Mouse (Mus musculus): ENCODE measurements around the gene Gm525. TPM values are rescaled to one million over a fixed set of nuclear protein-coding genes. Genes with fewer than 3 reads are reported as not detected.
"Not testable (repeated sequence)": the region's sequence is repeated elsewhere in the genome, so short reads cannot be mapped to it uniquely, and the experiment has no call there.

Gm525 gene
- polyA plus RNA-seq, 1 experiment from 2014 or later: not detected

DNA sequence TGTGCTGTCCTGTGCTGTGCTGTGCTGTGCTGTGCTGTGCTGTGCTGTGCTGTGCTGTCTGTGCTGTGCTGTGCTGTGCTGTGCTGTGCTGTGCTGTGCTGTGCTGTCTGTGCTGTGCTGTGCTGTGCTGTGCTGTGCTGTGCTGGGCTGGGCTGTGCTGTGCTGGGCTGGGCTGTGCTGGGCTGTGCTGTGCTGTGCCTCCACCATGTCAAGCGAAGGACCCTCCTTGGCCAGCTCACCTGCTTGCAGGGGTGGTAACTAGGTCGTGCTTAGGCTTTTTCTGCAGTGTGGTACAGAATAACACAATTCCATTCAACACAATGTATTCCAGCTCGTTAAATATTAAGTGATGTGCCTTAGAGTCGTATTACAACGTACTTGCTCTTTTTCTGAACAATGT lies 8.3 kb downstream of the Gm525 start:
- not testable (repeated sequence) for H3K27me3 ChIP-seq (replicated peaks; ENCODE audit: control insufficient read depth, insufficient read depth, low read length); H3K27ac ChIP-seq (ENCODE audit: low read depth, low read length); ATAC-seq; H3K36me3 ChIP-seq (ENCODE audit: control insufficient read depth, insufficient read depth, low read length); H3K4me3 ChIP-seq (ENCODE audit: low read length); H3K9ac ChIP-seq (ENCODE audit: low read depth, low read length); H3K9me3 ChIP-seq (ENCODE audit: control insufficient read depth, low read length); H3K4me1 ChIP-seq (ENCODE audit: control insufficient read depth, insufficient read depth, low read depth, low read length); H3K4me2 ChIP-seq (ENCODE audit: low read length)
- 74% methylated on average over 5 of the region's 5 CpGs for WGBS

GRCm38 (mm10) chr11:89082691-89083090 lies 9.1 kb downstream of the Gm525 start:
- ATAC-seq; H3K27ac ChIP-seq (ENCODE audit: low read depth, low read length); H3K4me1 ChIP-seq (ENCODE audit: control insufficient read depth, insufficient read depth, low read depth, low read length); H3K27me3 ChIP-seq (replicated peaks; ENCODE audit: control insufficient read depth, insufficient read depth, low read length); H3K4me2 ChIP-seq (ENCODE audit: low read length); H3K36me3 ChIP-seq (ENCODE audit: control insufficient read depth, insufficient read depth, low read length); H3K9me3 ChIP-seq (ENCODE audit: control insufficient read depth, low read length); H3K9ac ChIP-seq (ENCODE audit: low read depth, low read length); H3K4me3 ChIP-seq (ENCODE audit: low read length): not testable (repeated sequence)
- WGBS: 94% methylated on average over 3 of the region's 3 CpGs

- Histone ChIP-seq H3K9ac (ENCODE audit: low read depth, low read length) (no peak overlapping the region), H3K36me3 (ENCODE audit: control insufficient read depth, insufficient read depth, low read length) (no peaks in the 10 kb centered on the region), H3K4me2 (ENCODE audit: low read length) (no peak overlapping the region), H3K4me1 (ENCODE audit: control insufficient read depth, insufficient read depth, low read depth, low read length) (no peaks in the 10 kb centered on the region), H3K9me3 (ENCODE audit: control insufficient read depth, low read length) (peaks cover 2% of the 10 kb centered on the region; the same call in 1 of the 2 replicates), H3K27me3 (replicated peaks; ENCODE audit: control insufficient read depth, insufficient read depth, low read length) (no peaks in the 10 kb centered on the region), H3K27ac (ENCODE audit: low read depth, low read length) (no peak overlapping the region), H3K4me3 (ENCODE audit: low read length) (no peak overlapping the region)
- WGBS: 45% methylated on average over 7 of the region's 7 CpGs
- ATAC-seq: no peak
Observed at GRCm38 (mm10) chr11:89084601-89085000, 11.0 kb downstream of the Gm525 start.

- H3K36me3 ChIP-seq (ENCODE audit: control insufficient read depth, insufficient read depth, low read length): no peaks in the 10 kb centered on the region
- ATAC-seq: no peak
- H3K9me3 ChIP-seq (ENCODE audit: control insufficient read depth, low read length): peaks cover 2% of the 10 kb centered on the region; the same call in 1 of the 2 replicates
- no peaks in the 10 kb centered on the region for H3K4me1 ChIP-seq (ENCODE audit: control insufficient read depth, insufficient read depth, low read depth, low read length)
- H3K27ac ChIP-seq (ENCODE audit: low read depth, low read length): no peak overlapping the region
- H3K27me3 ChIP-seq (replicated peaks; ENCODE audit: control insufficient read depth, insufficient read depth, low read length): no peaks in the 10 kb centered on the region
- H3K4me2 ChIP-seq (ENCODE audit: low read length): no peak overlapping the region
- H3K4me3 ChIP-seq (ENCODE audit: low read length): no peak overlapping the region
- no peak overlapping the region for H3K9ac ChIP-seq (ENCODE audit: low read depth, low read length)
- WGBS: 60% methylated on average over 10 of the region's 10 CpGs
Observed at GRCm38 (mm10) chr11:89086208-89086809, 12.7 kb downstream of the Gm525 start.

DNA sequence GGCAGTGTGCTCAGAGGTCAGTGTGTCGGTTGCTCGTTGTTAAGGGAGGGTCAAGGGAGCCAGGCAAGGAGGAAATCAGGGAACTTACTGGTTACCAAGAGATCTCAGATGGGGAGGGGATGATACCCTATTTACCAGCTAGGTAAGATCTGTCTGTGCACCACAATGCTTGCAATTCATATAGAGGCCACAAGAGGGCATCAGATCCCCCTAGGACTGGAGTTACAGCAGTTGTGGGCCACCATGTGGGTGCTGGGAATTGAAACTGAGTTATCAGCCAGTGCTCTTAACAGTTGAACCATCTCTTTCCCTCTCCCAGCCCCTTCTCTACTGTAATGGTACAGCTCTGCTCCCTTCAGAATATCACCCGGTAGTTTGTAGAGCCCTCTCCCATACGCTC lies 15.1 kb downstream of the Gm525 start:
- Histone ChIP-seq H3K4me3 (ENCODE audit: low read length) (no peak overlapping the region), H3K9ac (ENCODE audit: low read depth, low read length) (no peak overlapping the region), H3K4me1 (ENCODE audit: control insufficient read depth, insufficient read depth, low read depth, low read length) (no peaks in the 10 kb centered on the region), H3K27me3 (replicated peaks; ENCODE audit: control insufficient read depth, insufficient read depth, low read length) (no peaks in the 10 kb centered on the region), H3K36me3 (ENCODE audit: control insufficient read depth, insufficient read depth, low read length) (no peaks in the 10 kb centered on the region), H3K27ac (ENCODE audit: low read depth, low read length) (no peak overlapping the region), H3K4me2 (ENCODE audit: low read length) (no peak overlapping the region), H3K9me3 (ENCODE audit: control insufficient read depth, low read length) (peaks cover 2% of the 10 kb centered on the region; the same call in 1 of the 2 replicates)
- WGBS: 90% methylated on average over 4 of the region's 4 CpGs
- ATAC-seq: no peak

- not testable (repeated sequence) for H3K27me3 ChIP-seq (replicated peaks; ENCODE audit: control insufficient read depth, insufficient read depth, low read length); H3K4me2 ChIP-seq (ENCODE audit: low read length); H3K4me3 ChIP-seq (ENCODE audit: low read length); H3K9ac ChIP-seq (ENCODE audit: low read depth, low read length); H3K27ac ChIP-seq (ENCODE audit: low read depth, low read length); ATAC-seq; H3K9me3 ChIP-seq (ENCODE audit: control insufficient read depth, low read length); H3K4me1 ChIP-seq (ENCODE audit: control insufficient read depth, insufficient read depth, low read depth, low read length); H3K36me3 ChIP-seq (ENCODE audit: control insufficient read depth, insufficient read depth, low read length)
- WGBS: 97% methylated on average over 6 of the region's 7 CpGs
Observed at GRCm38 (mm10) chr11:89090359-89090758, 16.7 kb downstream of the Gm525 start.

DNA sequence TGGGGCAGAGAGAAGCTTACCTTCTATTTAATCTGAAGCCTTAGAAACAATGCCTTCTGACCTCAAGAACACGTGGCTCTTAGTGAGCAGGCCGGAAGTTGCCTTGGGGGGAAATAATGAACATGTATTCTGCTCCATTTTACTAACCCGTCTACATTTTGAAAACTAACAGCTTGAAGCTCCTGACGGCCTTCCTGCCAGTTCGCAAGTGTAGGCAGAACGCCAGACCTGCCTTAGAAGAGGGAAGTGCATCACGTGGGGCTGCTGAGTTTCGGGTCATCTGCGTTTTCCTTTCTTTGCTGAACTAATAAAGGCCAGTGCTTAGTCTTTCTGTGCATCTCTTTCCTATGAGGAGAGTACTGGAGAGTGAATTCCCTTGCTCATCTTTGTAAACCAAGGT lies 19.1 kb downstream of the Gm525 start:
- Histone ChIP-seq H3K27ac (ENCODE audit: low read depth, low read length) (no peak overlapping the region), H3K9me3 (ENCODE audit: control insufficient read depth, low read length) (peaks cover 2% of the 10 kb centered on the region; the same call in 1 of the 2 replicates), H3K4me1 (ENCODE audit: control insufficient read depth, insufficient read depth, low read depth, low read length) (no peaks in the 10 kb centered on the region), H3K4me2 (ENCODE audit: low read length) (no peak overlapping the region), H3K27me3 (replicated peaks; ENCODE audit: control insufficient read depth, insufficient read depth, low read length) (no peaks in the 10 kb centered on the region), H3K4me3 (ENCODE audit: low read length) (no peak overlapping the region), H3K36me3 (ENCODE audit: control insufficient read depth, insufficient read depth, low read length) (no peaks in the 10 kb centered on the region), H3K9ac (ENCODE audit: low read depth, low read length) (no peak overlapping the region)
- 66% methylated on average over 9 of the region's 9 CpGs for whole genome bisulfite sequencing
- no peak for ATAC-seq

- Histone ChIP-seq H3K27ac (ENCODE audit: low read depth, low read length) (no peak overlapping the region), H3K36me3 (ENCODE audit: control insufficient read depth, insufficient read depth, low read length) (no peaks in the 10 kb centered on the region), H3K4me1 (ENCODE audit: control insufficient read depth, insufficient read depth, low read depth, low read length) (no peaks in the 10 kb centered on the region), H3K9me3 (ENCODE audit: control insufficient read depth, low read length) (no peaks in the 10 kb centered on the region), H3K4me3 (ENCODE audit: low read length) (no peak overlapping the region), H3K9ac (ENCODE audit: low read depth, low read length) (no peak overlapping the region), H3K4me2 (ENCODE audit: low read length) (no peak overlapping the region), H3K27me3 (replicated peaks; ENCODE audit: control insufficient read depth, insufficient read depth, low read length) (no peaks in the 10 kb centered on the region)
- ATAC-seq: no peak
- 72% methylated on average over 3 of the region's 3 CpGs for WGBS
Observed at GRCm38 (mm10) chr11:89095306-89095705, 21.7 kb downstream of the Gm525 start.

DNA sequence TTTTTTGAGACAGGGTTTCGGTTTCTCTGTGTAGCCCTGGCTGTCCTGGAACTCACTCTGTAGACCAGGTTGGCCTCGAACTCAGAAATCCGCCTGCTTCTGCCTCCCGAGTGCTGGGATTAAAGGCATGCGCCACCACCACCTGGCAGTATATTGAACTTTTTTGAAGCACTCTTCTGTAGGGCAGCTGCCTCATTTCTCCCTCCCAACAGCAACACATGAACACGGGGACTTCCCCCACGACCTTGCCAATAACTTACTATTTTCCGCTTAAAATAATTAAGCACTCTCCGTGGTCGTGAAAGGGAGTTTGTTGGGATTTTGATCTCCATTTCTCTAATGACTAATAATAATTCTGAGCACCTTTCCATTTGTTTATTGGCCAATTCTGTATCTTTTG lies 23.7 kb downstream of the Gm525 start:
- H3K9me3 ChIP-seq (ENCODE audit: control insufficient read depth, low read length); H3K9ac ChIP-seq (ENCODE audit: low read depth, low read length); H3K4me1 ChIP-seq (ENCODE audit: control insufficient read depth, insufficient read depth, low read depth, low read length); ATAC-seq; H3K4me3 ChIP-seq (ENCODE audit: low read length); H3K27ac ChIP-seq (ENCODE audit: low read depth, low read length); H3K27me3 ChIP-seq (replicated peaks; ENCODE audit: control insufficient read depth, insufficient read depth, low read length); H3K36me3 ChIP-seq (ENCODE audit: control insufficient read depth, insufficient read depth, low read length); H3K4me2 ChIP-seq (ENCODE audit: low read length): not testable (repeated sequence)
- WGBS: 91% methylated on average over 10 of the region's 10 CpGs

Data from hindbrain, embryonic 16.5 days (tissue).